Mouse (Mus musculus) heart, embryonic 13.5 days (tissue): ENCODE measurements around the gene Bank1. TPM values are rescaled to one million over a fixed set of nuclear protein-coding genes. Genes with fewer than 3 reads are reported as not detected.

Source experiments
- ATAC-seq: fragments of 200-750 bp; cut with Nextera tagmentation; 2 replicates; pipeline ENCODE4 v1.8.0; 2017; ENCODE audit warnings: moderate TSS enrichment; ENCODE audit not compliant: insufficient number of reproducible peaks, low FRiP score, low TSS enrichment; ENCODE audit errors: extremely low read depth
- H3K27ac ChIP-seq: fragments of 300-500 bp; sonication (generic); replicated peaks from 2 replicates; pipeline ENCODE4 v1.5.1; 2015; ENCODE audit warnings: moderate library complexity, mild to moderate bottlenecking, inconsistent platforms
- H3K27me3 ChIP-seq: fragments of 300-500 bp; sonication (generic); replicated peaks from 2 replicates; pipeline ENCODE4 v1.6.1; 2015; ENCODE audit warnings: mild to moderate bottlenecking, inconsistent platforms
- H3K36me3 ChIP-seq: fragments of 300-500 bp; sonication (generic); 2 replicates; pipeline ENCODE4 v1.6.1; 2015; ENCODE audit warnings: mild to moderate bottlenecking, inconsistent platforms
- H3K4me1 ChIP-seq: fragments of 300-500 bp; sonication (generic); 2 replicates; pipeline ENCODE4 v1.6.1; 2015; ENCODE audit warnings: inconsistent platforms
- H3K4me2 ChIP-seq: fragments of 300-500 bp; sonication (generic); 2 replicates; pipeline ENCODE4 v1.6.1; 2015; ENCODE audit warnings: inconsistent platforms, mild to moderate bottlenecking, moderate library complexity
- H3K4me3 ChIP-seq: fragments of 300-500 bp; sonication (generic); 2 replicates; pipeline ENCODE4 v1.5.1; 2015; ENCODE audit warnings: moderate library complexity, mild to moderate bottlenecking, inconsistent platforms
- H3K9ac ChIP-seq: fragments of 300-500 bp; sonication (generic); 2 replicates; pipeline ENCODE4 v1.6.1; 2015; ENCODE audit warnings: inconsistent platforms, mild to moderate bottlenecking, moderate library complexity
- H3K9me3 ChIP-seq: fragments of 300-500 bp; sonication (generic); 2 replicates; pipeline ENCODE4 v1.6.1; 2016; ENCODE audit warnings: inconsistent platforms
- WGBS: fragments of 180-500 bp; shearing (Covaris S2); methylation state at CpG from one replicate; pipeline ENCODE4 v1.1.7; 2015; ENCODE audit warnings: mixed read lengths; 5-methylcytosine and 5-hydroxymethylcytosine counted together
- polyA plus RNA-seq: library from polyadenylated mRNA; unstranded; fragments of >200 nt; fragmentation: Nextera tagmentation; extraction: Ambion mirVana; gene quantifications from 2 replicates; pipeline ENCODE4 v1.2.1, GENCODE M21; 2015

Gene Bank1
- polyA plus RNA-seq, 1 experiment from 2014 or later = 0.47 TPM

DNA sequence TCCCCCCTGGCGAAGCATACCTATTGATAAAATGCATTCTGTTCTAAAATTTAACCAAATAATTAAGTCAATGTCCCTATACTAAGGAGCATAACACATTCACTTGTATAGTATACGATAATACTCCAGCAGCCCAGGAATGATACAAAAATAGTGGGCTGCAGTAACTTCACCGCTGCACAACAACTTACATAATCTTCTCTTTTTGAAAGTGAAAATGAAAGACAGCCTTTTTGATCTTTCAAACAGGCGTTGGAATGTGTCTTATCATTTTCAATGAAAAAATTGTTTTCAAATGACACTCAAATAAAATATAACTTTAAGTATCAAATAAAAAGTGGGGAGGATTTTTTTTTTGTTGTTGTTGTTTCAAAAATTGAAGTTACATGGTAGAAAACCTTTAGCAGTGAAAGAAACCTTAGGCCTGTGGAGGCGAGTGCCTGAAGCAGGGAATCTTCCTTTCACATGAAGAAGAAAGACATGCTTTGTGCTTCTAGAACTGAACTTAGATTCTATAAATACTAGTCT, 224.8 kb downstream of the Bank1 start:
- H3K9me3 ChIP-seq = no peaks in the 10 kb centered on the region
- ATAC-seq = no peak
- no peak overlapping the region for H3K9ac ChIP-seq
- 72% methylated on average over 5 of the region's 5 CpGs for WGBS
- H3K27ac ChIP-seq = no peak overlapping the region
- no peaks in the 10 kb centered on the region for H3K36me3 ChIP-seq
- no peak overlapping the region for H3K4me2 ChIP-seq
- no peaks in the 10 kb centered on the region for H3K4me1 ChIP-seq
- H3K27me3 ChIP-seq = no peaks in the 10 kb centered on the region
- no peak overlapping the region for H3K4me3 ChIP-seq

DNA sequence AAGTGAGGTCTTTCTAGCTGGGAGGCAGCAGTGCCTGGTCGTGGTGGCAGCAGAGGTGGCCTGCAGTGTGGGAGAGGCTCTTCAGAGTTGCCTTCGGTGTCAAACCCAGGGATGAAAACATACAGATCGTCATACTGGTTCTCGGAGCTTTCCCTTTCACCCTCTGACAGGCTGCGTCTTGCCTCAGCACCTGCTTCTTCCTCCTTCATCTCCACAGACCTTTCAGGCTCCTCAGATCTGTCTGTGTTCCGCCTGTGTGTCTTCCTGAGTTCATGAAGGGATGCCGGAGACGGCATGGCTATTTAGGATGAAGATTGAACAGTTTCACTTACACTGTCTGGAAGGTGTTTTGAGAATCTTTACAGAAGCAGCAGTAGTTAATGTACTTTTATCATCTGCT, 225.6 kb downstream of the Bank1 start:
- no peaks in the 10 kb centered on the region for H3K36me3 ChIP-seq
- no peak for ATAC-seq
- H3K9ac ChIP-seq = no peak overlapping the region
- no peaks in the 10 kb centered on the region for H3K27me3 ChIP-seq
- H3K27ac ChIP-seq = no peak overlapping the region
- H3K9me3 ChIP-seq = no peaks in the 10 kb centered on the region
- WGBS = 77% methylated on average over 8 of the region's 8 CpGs
- no peak overlapping the region for H3K4me2 ChIP-seq
- no peak overlapping the region for H3K4me3 ChIP-seq
- no peaks in the 10 kb centered on the region for H3K4me1 ChIP-seq

GRCm38 (mm10) chr3:136086948-136087660, 238.8 kb downstream of the Bank1 start:
- no peak overlapping the region for H3K4me3 ChIP-seq
- no peak overlapping the region for H3K27ac ChIP-seq
- no peaks in the 10 kb centered on the region for H3K9me3 ChIP-seq
- H3K36me3 ChIP-seq = no peaks in the 10 kb centered on the region
- no peak for ATAC-seq
- H3K9ac ChIP-seq = no peak overlapping the region
- no peak overlapping the region for H3K4me2 ChIP-seq
- no peaks in the 10 kb centered on the region for H3K4me1 ChIP-seq
- no peaks in the 10 kb centered on the region for H3K27me3 ChIP-seq
- WGBS = 73% methylated on average over 7 of the region's 7 CpGs

- Histone ChIP-seq H3K4me2 (no peak overlapping the region), H3K36me3 (no peaks in the 10 kb centered on the region), H3K9ac (no peak overlapping the region), H3K27me3 (no peaks in the 10 kb centered on the region), H3K4me1 (no peaks in the 10 kb centered on the region), H3K9me3 (no peaks in the 10 kb centered on the region), H3K27ac (no peak overlapping the region), H3K4me3 (no peak overlapping the region)
- ATAC-seq = no peak
- 60% methylated on average over 5 of the region's 5 CpGs for WGBS
Measured at GRCm38 (mm10) chr3:136086431-136086830, 239.4 kb downstream of the Bank1 start.

DNA sequence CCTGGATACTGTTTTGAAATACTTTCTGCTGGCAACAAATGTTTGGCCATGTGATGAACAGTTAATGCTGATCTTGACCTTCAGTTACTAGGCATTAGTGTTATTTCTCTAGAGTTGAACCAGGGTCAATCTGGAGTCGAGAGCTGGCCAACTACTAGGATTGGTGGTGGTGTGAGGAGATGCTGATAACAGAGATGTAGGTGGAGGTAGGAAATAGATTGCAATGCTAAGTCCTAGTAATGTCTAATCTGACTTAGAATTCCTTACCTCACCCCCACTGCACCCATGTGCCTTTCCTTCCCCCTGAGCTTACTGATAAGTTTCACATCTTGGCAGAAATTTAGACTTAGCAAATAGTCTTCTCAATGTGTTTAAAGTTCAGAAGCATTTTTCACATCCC, 240.8 kb downstream of the Bank1 start:
- Histone ChIP-seq H3K27ac (no peak overlapping the region), H3K27me3 (no peaks in the 10 kb centered on the region), H3K9ac (no peak overlapping the region), H3K4me1 (no peaks in the 10 kb centered on the region), H3K4me3 (no peak overlapping the region), H3K9me3 (no peaks in the 10 kb centered on the region), H3K36me3 (no peaks in the 10 kb centered on the region), H3K4me2 (no peak overlapping the region)
- 33% methylated on average over 1 of the region's 1 CpGs for WGBS
- ATAC-seq = no peak

DNA sequence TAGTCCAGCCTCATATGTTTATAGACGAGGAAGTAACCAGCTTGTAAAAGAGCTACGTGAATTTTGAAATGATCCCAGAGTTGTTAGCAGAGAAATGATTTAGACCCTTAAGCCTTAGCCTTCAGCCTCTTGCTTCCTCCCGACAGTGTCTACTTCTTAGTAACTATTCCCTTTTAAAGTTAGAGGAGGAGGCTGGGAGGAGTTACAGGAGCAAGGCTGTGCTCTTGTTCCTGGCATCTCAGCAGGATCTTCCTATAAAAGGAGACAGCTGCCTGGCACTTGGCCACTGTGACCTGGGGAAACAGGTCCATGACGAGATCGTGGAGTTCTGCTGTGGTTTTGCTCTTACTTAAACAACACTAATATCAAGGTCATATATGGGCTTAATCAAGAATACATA, 241.8 kb downstream of the Bank1 start:
- H3K4me3 ChIP-seq = no peak overlapping the region
- no peak overlapping the region for H3K27ac ChIP-seq
- H3K4me1 ChIP-seq = no peaks in the 10 kb centered on the region
- 58% methylated on average over 5 of the region's 5 CpGs for whole genome bisulfite sequencing
- H3K9me3 ChIP-seq = no peaks in the 10 kb centered on the region
- no peaks in the 10 kb centered on the region for H3K27me3 ChIP-seq
- no peak for ATAC-seq
- H3K4me2 ChIP-seq = no peak overlapping the region
- H3K36me3 ChIP-seq = no peaks in the 10 kb centered on the region
- no peak overlapping the region for H3K9ac ChIP-seq

GRCm38 (mm10) chr3:136081264-136081663, 244.6 kb downstream of the Bank1 start:
- Histone ChIP-seq H3K4me3 (no peak overlapping the region), H3K4me2 (no peak overlapping the region), H3K27ac (no peak overlapping the region), H3K36me3 (no peaks in the 10 kb centered on the region), H3K4me1 (no peaks in the 10 kb centered on the region), H3K9me3 (no peaks in the 10 kb centered on the region), H3K9ac (no peak overlapping the region), H3K27me3 (no peaks in the 10 kb centered on the region)
- no peak for ATAC-seq
- 61% methylated on average over 1 of the region's 1 CpGs for WGBS

DNA sequence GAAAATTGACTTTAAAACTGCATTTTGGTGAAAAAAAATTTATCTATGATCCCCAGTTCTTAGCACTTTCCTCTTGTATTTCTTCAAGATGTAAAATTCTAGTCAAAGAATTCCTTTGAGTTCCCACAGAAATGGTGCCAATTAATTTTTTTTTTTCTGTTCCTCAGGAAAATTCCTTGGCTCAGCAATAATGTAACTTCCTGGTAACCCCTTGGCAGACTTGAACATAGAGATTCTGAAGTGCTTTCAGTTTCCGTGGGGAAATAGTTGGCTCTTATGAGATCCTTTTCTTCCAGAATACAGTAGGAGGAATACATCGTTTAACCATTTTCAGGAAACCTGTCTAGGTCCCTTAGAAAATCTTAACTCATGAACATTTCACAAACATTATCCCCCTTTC, 247.3 kb downstream of the Bank1 start:
- 48% methylated on average over 2 of the region's 2 CpGs for WGBS
- H3K4me2 ChIP-seq = no peak overlapping the region
- ATAC-seq = no peak
- H3K4me1 ChIP-seq = no peaks in the 10 kb centered on the region
- H3K27me3 ChIP-seq = no peaks in the 10 kb centered on the region
- no peak overlapping the region for H3K4me3 ChIP-seq
- no peaks in the 10 kb centered on the region for H3K9me3 ChIP-seq
- H3K9ac ChIP-seq = no peak overlapping the region
- no peaks in the 10 kb centered on the region for H3K36me3 ChIP-seq
- no peak overlapping the region for H3K27ac ChIP-seq

- Histone ChIP-seq H3K4me1 (no peaks in the 10 kb centered on the region), H3K27me3 (no peaks in the 10 kb centered on the region), H3K9me3 (no peaks in the 10 kb centered on the region), H3K4me2 (no peak overlapping the region), H3K9ac (no peak overlapping the region), H3K4me3 (no peak overlapping the region), H3K27ac (no peak overlapping the region), H3K36me3 (no peaks in the 10 kb centered on the region)
- no peak for ATAC-seq
- 83% methylated on average over 3 of the region's 3 CpGs for WGBS
Measured at GRCm38 (mm10) chr3:136070394-136070793, 255.5 kb downstream of the Bank1 start.

GRCm38 (mm10) chr3:136061907-136062306, 264.0 kb downstream of the Bank1 start:
- no peak overlapping the region for H3K27ac ChIP-seq
- H3K36me3 ChIP-seq = no peaks in the 10 kb centered on the region
- H3K27me3 ChIP-seq = no peaks in the 10 kb centered on the region
- H3K4me3 ChIP-seq = no peak overlapping the region
- H3K9ac ChIP-seq = no peak overlapping the region
- no peak for ATAC-seq
- WGBS = 55% methylated on average over 2 of the region's 2 CpGs
- H3K4me1 ChIP-seq = no peaks in the 10 kb centered on the region
- H3K4me2 ChIP-seq = no peak overlapping the region
- H3K9me3 ChIP-seq = no peaks in the 10 kb centered on the region

- no peak overlapping the region for H3K4me3 ChIP-seq
- no peaks in the 10 kb centered on the region for H3K9me3 ChIP-seq
- H3K4me1 ChIP-seq = no peaks in the 10 kb centered on the region
- no peak overlapping the region for H3K27ac ChIP-seq
- no peak overlapping the region for H3K9ac ChIP-seq
- no peak for ATAC-seq
- H3K36me3 ChIP-seq = no peaks in the 10 kb centered on the region
- no peaks in the 10 kb centered on the region for H3K27me3 ChIP-seq
- WGBS = 79% methylated on average over 3 of the region's 3 CpGs
- no peak overlapping the region for H3K4me2 ChIP-seq
Measured at GRCm38 (mm10) chr3:136050635-136051034, 275.2 kb downstream of the Bank1 start.

GRCm38 (mm10) chr3:136050215-136050614, 275.7 kb downstream of the Bank1 start:
- 83% methylated on average over 6 of the region's 6 CpGs for WGBS
- Histone ChIP-seq H3K9ac (no peak overlapping the region), H3K4me3 (no peak overlapping the region), H3K4me2 (no peak overlapping the region), H3K9me3 (no peaks in the 10 kb centered on the region), H3K27ac (no peak overlapping the region), H3K36me3 (no peaks in the 10 kb centered on the region), H3K27me3 (no peaks in the 10 kb centered on the region), H3K4me1 (no peaks in the 10 kb centered on the region)
- no peak for ATAC-seq
